Mouse (Mus musculus) frontal cortex, adult (tissue): ENCODE measurements around the gene Ssbp2.

Experiments used
- ATAC-seq: cut with Nextera tagmentation; 2 replicates; pipeline ENCODE4 v1.9.2; 2017; ENCODE audit warnings: mild to moderate bottlenecking, moderate library complexity, mixed read lengths; ENCODE audit not compliant: low TSS enrichment

Ssbp2 gene

DNA sequence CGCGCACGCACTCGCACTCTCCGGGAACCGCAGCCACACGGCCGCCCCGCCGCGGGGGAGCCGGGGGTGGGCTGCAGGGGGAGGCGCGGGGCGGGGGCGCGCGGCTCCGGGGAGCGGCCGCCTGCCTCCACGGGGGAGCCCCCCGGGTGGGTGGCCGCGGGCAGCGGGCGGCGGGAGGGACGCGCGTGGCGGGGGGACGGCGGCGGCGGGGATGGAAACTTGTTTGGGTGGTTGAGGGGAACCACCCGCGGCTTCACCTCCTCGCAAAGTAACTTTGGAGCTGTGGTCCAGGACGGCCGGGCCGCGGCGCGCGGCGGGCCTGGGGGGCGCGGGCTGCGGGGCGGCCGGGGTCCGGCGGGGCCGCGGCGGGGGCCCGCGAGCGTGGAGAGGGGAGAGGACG lies 1.2 kb downstream of the Ssbp2 start:
- no peak for ATAC-seq

DNA sequence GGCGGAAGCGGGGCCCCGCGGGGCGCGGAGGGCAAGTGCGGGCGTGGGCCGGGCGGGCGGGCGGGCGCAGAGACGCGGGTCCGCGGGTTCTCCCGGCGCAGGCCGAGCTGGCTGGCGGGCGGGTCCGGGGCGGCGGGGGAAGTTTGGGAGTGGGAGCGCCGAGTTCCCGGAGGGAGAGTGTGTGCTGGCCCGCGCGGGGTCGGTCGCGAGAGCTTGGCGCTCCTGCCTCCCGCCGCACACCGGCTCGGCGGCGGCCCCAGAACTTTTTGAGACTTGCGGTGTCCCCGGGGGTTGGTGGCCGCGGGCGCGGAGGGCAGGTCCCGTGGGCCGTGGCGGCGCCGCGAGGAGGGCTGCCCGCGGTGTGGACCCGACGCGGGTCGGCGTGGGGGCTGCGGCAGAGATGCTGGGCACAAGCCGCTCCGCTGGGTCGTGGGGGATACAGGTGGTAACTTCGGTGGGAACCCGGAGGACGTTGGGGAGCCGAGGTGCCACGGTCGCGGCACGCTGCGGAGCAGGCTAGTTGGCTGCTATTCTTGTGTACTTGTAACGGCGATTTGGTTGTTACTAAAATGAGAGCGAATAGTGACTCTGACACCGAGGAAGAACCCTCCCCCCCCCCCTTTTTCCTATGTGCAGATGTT lies 1.7 kb downstream of the Ssbp2 start:
- ATAC-seq = no peak

DNA sequence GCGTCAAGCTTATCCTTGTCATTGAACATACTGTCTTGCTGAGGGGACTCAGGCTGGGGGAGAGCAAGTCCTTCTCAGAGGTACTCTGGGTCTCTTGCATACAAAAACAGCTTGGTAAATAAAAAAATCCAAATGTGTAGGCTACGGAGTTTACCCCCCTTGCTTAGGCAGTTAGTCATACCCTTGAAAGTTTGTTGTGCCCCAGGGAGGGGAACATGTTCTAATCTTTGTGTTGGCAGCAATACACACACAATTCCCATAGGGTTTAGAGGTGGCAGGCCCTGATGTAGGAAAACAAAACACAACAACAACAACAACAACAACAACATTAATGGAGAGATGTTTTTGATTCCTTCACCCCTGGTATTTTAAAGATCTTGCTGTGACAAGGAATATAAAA lies 2.3 kb downstream of the Ssbp2 start:
- ATAC-seq = no peak

DNA sequence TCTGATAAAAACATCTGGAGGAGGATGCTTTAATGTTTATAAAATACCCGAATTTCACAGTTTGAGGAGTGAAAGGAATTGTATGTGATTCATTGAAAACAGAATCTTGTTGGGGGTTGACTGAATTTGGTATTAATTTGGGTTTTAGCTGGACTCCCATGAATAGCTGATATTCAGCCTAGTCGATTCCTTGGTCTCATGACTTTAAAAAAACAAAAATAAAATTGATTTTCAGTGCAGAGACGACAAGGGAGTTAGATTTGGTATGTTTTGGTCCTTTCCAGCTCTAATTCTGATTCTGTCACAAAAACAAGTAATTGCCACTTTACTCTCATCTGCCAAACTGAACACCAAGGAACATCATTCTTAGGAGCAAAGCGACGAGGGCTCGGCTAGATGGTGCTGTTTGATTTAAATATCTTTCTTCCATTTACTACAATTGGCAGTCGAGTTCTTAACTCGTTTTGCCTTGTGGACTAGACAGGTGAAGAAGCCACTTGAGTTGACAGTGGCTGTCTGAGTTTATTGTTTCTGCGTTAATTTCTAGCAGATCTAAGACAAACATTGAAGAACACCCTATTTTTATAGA lies 2.9 kb downstream of the Ssbp2 start:
- ATAC-seq = peak; percentile 29; the same call in 1 of the 2 replicates

DNA sequence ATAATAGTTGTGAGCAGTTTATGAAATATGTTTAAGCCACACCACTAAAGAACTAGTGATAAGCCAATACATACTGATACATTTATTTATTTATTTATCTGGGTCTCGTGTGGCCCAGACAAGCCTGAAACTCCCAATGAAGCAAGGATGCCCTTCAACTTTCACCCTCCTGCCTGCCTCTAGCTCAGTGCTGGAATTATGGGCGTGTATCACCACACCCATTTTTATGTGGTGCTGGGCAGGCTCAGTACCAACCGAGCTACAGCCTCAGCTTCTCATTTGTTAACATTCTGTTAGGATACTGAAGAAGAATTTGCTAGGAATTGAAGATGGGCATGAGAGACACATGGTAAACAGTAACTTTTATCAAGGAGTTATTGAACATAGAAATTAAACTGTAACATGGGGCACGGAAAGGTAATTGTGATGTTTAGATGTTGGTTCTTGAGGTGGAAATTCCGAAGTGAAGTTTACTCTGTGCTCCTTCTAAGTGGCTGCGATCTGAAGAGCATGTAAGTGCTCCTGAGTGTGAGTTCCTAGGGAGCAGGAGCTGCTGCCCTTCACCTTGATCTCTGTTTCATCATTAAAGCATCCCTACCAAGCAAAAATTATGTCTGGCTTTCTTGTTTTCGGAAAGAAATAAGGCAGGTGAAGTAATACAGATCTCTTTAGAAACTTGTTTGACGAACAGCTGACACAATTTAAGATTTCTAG lies 5.1 kb downstream of the Ssbp2 start:
- ATAC-seq = no peak

DNA sequence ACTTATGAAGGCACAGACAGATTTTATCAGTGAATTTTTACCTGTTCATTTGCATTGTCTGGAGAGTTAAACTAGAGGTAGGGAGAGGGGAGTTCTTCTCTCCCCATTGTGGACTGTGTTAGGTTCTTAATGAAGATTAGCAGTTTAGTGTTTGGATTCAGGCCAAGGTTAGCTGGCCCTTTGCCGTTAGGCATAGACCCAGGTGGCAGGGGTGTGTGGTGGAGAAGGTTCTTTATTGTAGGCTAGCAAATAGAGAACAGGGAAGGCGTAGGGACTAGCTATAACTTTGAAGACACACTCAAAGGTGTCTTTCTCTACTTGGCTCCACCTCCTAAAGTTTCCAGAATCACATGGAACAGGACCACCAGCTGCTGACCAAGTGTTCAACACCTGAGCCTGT lies 11.5 kb downstream of the Ssbp2 start:
- ATAC-seq = no peak

DNA sequence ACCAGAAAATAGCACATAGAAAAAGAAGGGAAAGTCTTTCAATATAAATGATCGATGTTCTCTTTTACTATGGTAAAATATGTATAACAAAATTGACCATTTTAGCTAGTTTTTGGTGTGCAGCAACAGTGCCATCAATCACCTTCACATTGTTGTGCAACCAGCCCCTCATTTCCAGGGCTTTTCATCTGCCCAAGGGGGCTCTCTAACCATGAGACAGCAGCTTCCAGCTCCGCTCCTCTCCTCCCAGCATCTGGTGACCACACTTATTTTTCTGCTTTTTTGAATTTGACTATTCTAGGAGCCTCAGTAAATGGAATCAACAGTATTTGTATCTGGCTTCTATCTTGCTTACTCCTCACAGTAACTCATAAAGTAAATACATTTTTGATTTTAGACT lies 11.9 kb downstream of the Ssbp2 start:
- ATAC-seq = no peak

DNA sequence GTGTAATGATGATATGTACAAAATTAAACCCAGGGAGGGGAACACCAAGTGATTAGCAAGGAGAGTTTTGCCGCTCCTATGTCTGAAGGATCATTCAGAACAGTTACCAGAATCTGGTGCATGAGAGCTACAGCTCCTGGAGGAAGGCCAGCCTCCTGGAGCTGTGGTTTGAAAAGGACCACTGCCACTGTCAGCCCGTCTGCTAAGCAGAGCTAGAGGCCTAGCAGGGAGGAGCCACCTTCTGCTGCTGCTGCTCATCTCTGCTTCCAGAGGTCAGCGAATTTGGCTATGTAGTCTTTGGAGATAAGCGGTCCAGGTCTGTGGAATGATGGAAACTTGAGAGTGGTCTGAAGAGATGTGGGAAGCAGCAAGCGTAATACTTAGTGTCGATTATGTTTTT lies 13.4 kb downstream of the Ssbp2 start:
- ATAC-seq = peak; percentile 29; the same call in 1 of the 2 replicates

DNA sequence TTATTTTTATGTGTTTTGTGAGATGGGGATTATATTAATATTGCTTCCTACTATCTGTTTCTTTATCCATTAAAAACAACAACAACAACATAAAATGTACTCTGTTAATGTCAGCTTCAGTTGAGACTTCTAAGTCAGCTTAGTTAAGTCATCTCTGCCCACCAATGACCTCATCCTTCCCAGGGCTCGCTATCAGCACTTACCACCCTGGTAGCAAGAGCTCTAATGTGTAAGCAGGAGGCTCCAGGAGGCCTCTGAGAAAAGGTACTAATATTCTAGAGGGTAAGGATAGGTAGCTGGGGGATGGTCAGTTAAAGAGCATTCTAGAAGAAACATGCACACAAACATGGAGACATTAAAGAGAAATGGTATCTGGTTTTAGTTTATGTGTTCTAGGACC lies 13.9 kb downstream of the Ssbp2 start:
- ATAC-seq = no peak

DNA sequence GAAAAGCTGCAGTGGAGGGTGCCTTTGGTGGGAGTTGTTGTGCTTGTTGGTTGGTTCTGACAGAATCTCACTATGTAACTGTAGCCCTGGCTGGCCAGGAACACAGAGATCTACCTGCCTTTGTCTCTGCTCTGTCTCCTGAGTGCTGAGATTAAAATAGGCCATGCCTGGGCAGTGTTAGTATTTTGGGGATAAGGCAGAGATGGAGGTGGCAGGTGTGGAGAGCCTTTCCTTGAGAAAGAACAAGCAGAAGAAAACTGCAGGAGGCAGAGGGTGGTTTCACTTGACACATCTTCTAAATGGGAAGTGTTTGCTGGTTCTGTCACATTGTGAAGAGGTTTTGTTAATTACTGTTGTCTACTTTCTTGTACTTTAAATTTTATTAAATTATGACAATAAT lies 15.8 kb downstream of the Ssbp2 start:
- ATAC-seq = peak; percentile 65

DNA sequence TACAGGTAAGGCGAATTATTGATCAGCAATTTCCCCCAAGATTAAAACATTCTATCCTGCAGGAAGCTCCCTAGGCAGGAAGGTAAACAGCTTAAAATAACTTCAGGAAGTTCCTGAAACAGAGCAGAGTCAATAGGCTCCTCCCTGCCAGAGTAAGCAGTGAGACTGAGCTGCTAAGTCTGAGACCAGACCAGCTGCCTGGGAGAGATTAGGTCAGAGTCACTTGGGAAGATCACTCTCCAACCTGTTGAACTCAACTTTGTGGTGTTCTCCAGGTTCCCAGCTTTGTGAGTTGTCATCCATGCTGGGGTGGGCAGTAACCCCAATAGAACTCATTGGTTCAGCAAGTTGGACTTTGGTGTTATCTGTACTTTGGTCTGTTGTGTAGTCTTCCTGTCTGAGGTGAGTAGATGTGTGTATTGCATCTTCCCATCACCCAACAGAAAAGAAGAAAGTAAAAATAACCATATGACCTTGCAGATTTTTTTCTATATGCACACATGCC lies 16.6 kb downstream of the Ssbp2 start:
- no peak for ATAC-seq

DNA sequence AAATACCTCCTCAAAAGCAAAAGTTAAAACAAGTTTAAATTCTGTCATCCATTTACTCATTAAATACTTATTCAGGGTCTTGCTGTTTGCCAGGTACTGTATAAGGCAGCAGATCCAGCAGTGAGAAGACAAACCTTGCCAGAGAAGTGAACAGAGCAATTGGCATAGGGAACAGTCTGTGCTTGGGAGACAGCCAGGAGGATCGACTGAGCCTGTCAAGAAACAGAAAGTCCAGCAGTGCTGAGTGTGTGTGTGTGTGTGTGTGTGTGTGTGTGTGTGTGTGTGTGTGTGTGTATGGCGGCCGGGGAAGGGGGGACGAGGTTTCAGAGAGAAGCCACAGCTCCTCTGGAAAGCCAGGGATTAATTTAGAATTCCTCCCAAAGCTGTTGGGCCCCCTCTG lies 17.9 kb downstream of the Ssbp2 start:
- peak; percentile 50 for ATAC-seq

DNA sequence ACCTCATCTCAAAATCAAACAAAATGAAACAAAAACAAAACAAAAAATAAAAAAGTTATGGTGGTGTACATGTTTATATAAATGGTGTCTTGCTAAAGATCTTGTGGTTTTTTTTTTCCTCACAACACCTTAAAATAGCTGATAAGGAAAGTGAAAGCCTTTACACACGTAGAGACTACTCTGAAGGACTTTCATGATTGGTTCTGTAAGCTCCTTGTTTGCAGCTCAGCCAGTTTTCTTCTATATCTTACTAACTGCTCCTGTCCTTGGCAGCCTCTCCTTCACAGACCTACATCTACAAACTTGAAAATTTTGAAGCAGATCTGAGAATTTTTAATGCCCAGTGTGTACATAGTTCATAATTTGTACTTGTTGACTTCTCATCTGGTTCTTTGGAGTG lies 24.2 kb downstream of the Ssbp2 start:
- no peak for ATAC-seq

DNA sequence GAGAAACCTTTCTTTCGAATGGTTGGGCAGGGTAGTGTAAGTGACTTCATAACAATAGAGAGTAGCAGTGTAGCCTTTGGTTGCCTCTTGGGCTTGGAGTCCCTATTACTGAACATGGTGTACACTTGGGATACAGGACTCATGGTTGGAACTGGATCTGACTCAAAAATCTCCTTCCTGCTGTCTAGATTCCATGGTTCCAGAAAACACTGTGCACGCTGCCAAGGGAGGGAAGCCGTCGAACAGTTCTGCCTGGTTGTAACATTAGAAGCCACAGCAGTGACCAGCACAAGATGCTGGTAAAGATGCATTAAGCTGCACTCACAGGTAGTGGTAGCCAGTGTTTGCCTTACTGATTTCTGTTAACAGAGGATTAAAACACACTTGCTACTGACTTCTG lies 32.0 kb downstream of the Ssbp2 start:
- no peak for ATAC-seq

DNA sequence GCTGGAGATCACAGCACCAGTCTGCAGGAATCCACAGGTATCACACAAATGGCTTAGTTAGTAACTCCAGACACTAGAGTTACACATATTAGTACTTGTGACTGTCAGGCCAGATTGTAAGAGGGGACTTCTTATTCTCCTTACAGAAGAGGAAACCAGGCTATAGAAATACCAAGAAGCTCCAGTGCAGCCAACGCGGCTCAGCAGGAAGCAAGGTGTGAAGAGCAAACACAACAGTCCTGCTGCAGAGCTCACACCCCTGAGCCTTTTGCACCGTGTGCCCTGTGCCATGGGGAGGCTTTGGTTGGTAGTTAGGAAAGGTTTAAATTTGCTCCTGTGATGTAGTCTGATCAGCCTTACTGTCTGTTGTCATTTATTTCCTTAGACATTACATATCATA lies 37.0 kb downstream of the Ssbp2 start:
- no peak for ATAC-seq

DNA sequence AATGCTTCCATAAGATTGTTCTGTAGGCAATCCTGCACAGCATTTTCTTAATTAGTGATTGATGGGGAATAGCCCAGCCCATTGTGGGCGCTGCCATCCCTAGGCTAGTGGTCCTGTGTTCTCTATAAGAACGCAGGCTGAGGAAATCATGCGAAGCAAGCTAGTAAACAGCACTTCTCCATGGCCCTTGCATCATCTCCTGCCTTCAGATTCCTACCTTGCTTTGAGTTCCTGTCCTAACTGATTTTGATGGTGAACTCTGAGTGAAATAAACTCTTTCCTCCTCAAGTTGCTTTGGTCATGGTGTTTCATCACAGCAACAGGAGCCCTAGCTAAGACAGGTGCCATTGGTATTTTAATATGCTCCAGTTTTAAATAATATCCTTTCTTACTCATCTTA lies 41.7 kb downstream of the Ssbp2 start:
- no peak for ATAC-seq

DNA sequence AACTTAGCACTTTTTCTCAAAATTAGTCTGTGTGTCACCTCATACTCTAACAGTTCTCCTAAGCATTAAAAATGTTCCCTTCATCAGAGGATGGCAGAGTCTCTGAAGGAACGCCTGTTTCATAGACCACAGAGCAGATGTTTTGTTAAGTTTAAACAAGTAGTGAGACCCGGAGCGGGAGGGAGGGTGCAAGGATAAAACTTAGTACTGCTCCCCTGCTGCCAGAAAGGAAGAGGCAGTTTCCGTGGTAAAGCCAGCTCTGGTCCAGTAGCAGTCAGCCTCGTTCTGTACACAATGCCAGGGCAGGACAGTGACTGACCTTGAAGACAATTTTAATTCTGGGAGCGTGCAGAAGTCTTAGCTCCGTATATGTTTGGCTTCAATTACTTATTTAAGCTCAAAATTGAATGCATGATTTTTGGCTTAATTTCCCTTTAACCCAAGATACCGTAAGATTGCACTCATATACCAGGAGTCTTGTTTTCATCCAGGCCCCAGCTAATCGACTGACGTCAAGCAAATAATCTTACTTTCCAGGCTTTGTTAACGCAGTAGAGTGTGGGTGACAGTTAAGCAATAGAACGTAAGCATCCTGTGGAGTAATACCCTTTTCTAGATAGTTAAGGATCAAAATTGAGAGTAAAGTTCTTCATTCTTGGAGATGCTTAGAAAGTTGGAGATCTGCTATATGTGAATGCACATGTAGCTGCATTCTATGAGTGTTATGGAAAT lies 42.7 kb downstream of the Ssbp2 start:
- ATAC-seq = no peak

DNA sequence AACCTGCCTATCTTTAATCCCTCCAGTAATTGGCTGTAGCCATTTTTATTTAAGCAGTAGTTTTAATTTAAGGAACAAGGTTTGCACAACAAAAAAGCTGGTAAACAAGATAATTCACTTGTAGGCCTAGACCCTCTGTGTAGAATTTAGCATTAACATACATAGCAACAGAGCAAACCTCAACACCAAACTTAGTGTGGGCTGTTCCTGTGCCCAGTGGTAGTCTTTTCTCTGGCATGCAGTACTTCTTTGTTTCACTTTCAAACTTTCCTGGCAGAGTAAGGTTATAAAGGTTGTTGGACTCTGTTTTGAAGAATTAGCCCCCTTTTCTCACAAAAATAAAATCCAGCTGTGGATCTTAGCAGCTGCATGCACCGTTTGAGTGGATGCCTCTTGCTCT lies 48.9 kb downstream of the Ssbp2 start:
- ATAC-seq = no peak

DNA sequence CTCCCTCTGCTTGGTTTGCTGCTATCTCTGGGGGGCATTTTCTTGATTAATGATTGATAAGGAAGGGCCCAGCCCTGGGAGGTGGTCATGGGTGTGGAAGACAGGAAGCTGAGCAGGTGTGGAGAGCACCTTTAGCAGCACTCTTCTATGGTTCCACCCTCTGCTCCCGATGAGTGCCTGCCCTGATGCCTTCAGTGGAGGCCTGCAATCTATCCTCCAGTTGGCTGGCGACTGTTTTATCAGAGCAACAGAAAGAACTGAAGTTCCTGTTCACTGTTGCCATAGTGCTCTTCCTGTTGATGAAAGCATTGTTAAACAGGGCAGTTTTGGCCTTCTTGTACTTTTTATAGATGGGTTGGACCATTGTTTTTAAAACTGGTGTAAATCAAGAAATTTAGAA lies 49.4 kb downstream of the Ssbp2 start:
- no peak for ATAC-seq

DNA sequence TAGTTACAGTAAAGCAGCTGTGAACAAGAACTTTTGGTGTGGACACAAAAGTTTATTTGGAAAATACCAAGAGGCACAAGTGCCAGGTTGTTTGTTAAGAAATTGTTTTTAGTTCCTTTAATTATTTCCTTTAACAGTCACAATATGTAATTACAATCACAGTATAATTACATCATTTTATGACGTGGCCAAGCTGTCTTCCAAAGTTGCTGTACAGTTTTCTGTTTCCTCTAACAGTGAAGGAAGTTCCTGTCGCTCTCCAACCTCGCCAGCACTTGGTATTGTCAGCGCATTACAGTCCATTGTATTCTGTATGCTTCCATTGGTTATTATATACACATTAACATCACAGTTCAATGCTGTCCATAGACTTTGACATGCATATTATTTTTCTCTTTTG lies 54.9 kb downstream of the Ssbp2 start:
- ATAC-seq = no peak

DNA sequence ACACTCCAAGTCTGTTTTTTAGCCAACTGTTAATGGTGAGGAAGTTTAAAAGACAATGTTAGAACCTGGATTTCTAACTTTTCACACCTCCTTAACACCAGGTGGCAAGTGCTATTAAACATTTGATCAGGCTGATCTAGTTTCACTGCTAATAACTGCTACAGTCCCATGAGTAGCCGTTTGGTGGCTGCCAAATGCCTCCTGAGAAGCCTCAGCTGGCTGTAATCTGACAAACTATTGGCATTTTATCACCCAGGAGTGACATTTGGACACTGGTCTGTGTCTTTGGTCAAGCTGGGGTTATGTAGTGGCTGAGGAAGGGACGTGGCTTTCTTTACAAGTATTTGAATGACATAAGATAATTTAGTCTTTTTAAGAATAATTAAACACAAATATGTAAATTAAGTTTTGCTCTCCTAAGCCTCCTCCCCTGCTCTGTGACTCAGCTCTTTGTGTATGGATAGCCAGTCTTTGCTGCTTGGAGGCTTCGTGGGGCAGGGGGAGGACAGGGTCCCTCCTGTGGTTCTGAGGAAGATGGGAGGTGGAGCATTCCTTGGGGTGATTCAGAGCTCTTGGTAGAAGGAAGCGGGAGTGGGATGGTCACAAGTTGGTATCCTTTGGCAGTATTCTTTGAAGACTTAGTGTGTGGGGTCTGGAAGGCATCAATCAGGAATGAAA lies 60.1 kb downstream of the Ssbp2 start:
- ATAC-seq = 0 out of 2 replicates have a peak, but pooled peaks have one; percentile 29

DNA sequence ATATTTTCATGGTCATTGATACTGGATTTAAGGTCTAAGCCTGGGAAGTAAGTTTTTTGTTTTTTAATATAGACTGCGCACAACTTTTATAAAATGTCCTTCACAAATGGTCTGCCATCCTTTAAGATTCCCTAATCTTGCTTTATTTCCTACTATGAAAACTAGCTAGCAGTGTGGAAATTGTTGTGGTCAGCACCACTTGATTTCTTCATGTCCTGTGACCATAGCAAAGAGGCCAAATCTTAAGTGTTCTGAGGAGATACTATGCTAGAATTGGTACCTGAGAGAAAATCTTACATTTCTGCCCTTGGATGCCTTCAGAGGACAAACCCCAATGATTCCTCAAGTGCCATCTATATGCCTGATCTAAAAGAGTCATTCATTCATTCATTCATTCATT lies 60.9 kb downstream of the Ssbp2 start:
- ATAC-seq = no peak
